Mouse (Mus musculus): Measurements from ENCODE around the gene Prpf8. TPM values are rescaled to one million over a fixed set of nuclear protein-coding genes. Genes with fewer than 3 reads are reported as not detected.

Gene Prpf8
- polyA plus RNA-seq, 1 experiment from 2014 or later: 74.5 TPM

GRCm38 (mm10) chr11:75535106-75535795 lies 48.6 kb downstream of the Prpf8 start:
- Histone ChIP-seq H3K27me3 (ENCODE audit: control insufficient read depth, insufficient read depth, low read length) (no peaks in the 10 kb centered on the region), H3K9me3 (ENCODE audit: control insufficient read depth, low read length) (no peaks in the 10 kb centered on the region), H3K4me1 (replicated peaks; ENCODE audit: control insufficient read depth, insufficient read depth, low read length) (peaks cover 46% of the 10 kb centered on the region), H3K4me2 (replicated peaks) (peak overlapping the region; percentile 98), H3K4me3 (replicated peaks; ENCODE audit: low read length) (no peak overlapping the region; the same call in 1 of the 2 replicates), H3K27ac (0 out of 2 replicates have a peak overlapping the region, but pooled peaks have one; percentile 20), H3K9ac (peak overlapping the region; percentile 12; the same call in 1 of the 2 replicates), H3K36me3 (replicated peaks; ENCODE audit: control insufficient read depth, insufficient read depth) (0 out of 2 replicates have a peak, but pooled peaks cover 7% of the 10 kb centered on the region)
- ATAC-seq (ENCODE audit: low FRiP score) (no peak), DNase-seq (ENCODE audit: low spot score) (no peak)
- WGBS: 46% methylated on average over 13 of the region's 13 CpGs

- 87% methylated on average over 12 of the region's 12 CpGs for WGBS
- no peak overlapping the region for H3K4me2 ChIP-seq (replicated peaks)
- no peak overlapping the region for H3K9ac ChIP-seq
- H3K27ac ChIP-seq: no peak overlapping the region
- no peak for DNase-seq (ENCODE audit: low spot score)
- no peaks in the 10 kb centered on the region for H3K9me3 ChIP-seq (ENCODE audit: control insufficient read depth, low read length)
- ATAC-seq (ENCODE audit: low FRiP score): no peak
- H3K4me1 ChIP-seq (replicated peaks; ENCODE audit: control insufficient read depth, insufficient read depth, low read length): peaks cover 46% of the 10 kb centered on the region
- 0 out of 2 replicates have a peak, but pooled peaks cover 7% of the 10 kb centered on the region for H3K36me3 ChIP-seq (replicated peaks; ENCODE audit: control insufficient read depth, insufficient read depth)
- no peak overlapping the region for H3K4me3 ChIP-seq (replicated peaks; ENCODE audit: low read length)
- H3K27me3 ChIP-seq (ENCODE audit: control insufficient read depth, insufficient read depth, low read length): no peaks in the 10 kb centered on the region
These were observed 49.8 kb downstream of the Prpf8 start for GRCm38 (mm10) chr11:75536255-75537024.

GRCm38 (mm10) chr11:75537025-75537414 lies 50.4 kb downstream of the Prpf8 start:
- Histone ChIP-seq H3K27ac (0 out of 2 replicates have a peak overlapping the region, but pooled peaks have one; percentile 63), H3K9ac (no peak overlapping the region), H3K27me3 (ENCODE audit: control insufficient read depth, insufficient read depth, low read length) (no peaks in the 10 kb centered on the region), H3K4me2 (replicated peaks) (no peak overlapping the region), H3K4me3 (replicated peaks; ENCODE audit: low read length) (no peak overlapping the region), H3K9me3 (ENCODE audit: control insufficient read depth, low read length) (no peaks in the 10 kb centered on the region), H3K36me3 (replicated peaks; ENCODE audit: control insufficient read depth, insufficient read depth) (0 out of 2 replicates have a peak, but pooled peaks cover 7% of the 10 kb centered on the region), H3K4me1 (replicated peaks; ENCODE audit: control insufficient read depth, insufficient read depth, low read length) (peaks cover 46% of the 10 kb centered on the region)
- no peak for DNase-seq (ENCODE audit: low spot score)
- no peak for ATAC-seq (ENCODE audit: low FRiP score)
- 90% methylated on average over 8 of the region's 8 CpGs for WGBS

GRCm38 (mm10) chr11:75537491-75538183 lies 51.0 kb downstream of the Prpf8 start:
- Histone ChIP-seq H3K9me3 (ENCODE audit: control insufficient read depth, low read length) (no peaks in the 10 kb centered on the region), H3K36me3 (replicated peaks; ENCODE audit: control insufficient read depth, insufficient read depth) (0 out of 2 replicates have a peak, but pooled peaks cover 7% of the 10 kb centered on the region), H3K27ac (peak overlapping the region; percentile 63), H3K4me2 (replicated peaks) (0 out of 2 replicates have a peak overlapping the region, but pooled peaks have one; percentile 2), H3K9ac (no peak overlapping the region), H3K27me3 (ENCODE audit: control insufficient read depth, insufficient read depth, low read length) (no peaks in the 10 kb centered on the region), H3K4me3 (replicated peaks; ENCODE audit: low read length) (no peak overlapping the region), H3K4me1 (replicated peaks; ENCODE audit: control insufficient read depth, insufficient read depth, low read length) (peaks cover 45% of the 10 kb centered on the region)
- ATAC-seq (ENCODE audit: low FRiP score): no peak
- WGBS: 35% methylated on average over 11 of the region's 11 CpGs
- DNase-seq (ENCODE audit: low spot score): no peak

GRCm38 (mm10) chr11:75538184-75538969 lies 51.8 kb downstream of the Prpf8 start:
- no peak for ATAC-seq (ENCODE audit: low FRiP score)
- Histone ChIP-seq H3K27me3 (ENCODE audit: control insufficient read depth, insufficient read depth, low read length) (no peaks in the 10 kb centered on the region), H3K9ac (no peak overlapping the region), H3K36me3 (replicated peaks; ENCODE audit: control insufficient read depth, insufficient read depth) (0 out of 2 replicates have a peak, but pooled peaks cover 7% of the 10 kb centered on the region), H3K4me3 (replicated peaks; ENCODE audit: low read length) (no peak overlapping the region), H3K9me3 (ENCODE audit: control insufficient read depth, low read length) (no peaks in the 10 kb centered on the region), H3K4me1 (replicated peaks; ENCODE audit: control insufficient read depth, insufficient read depth, low read length) (peaks cover 38% of the 10 kb centered on the region), H3K27ac (peak overlapping the region; percentile 63), H3K4me2 (replicated peaks) (0 out of 2 replicates have a peak overlapping the region, but pooled peaks have one; percentile 2)
- WGBS: 66% methylated on average over 9 of the region's 9 CpGs
- no peak for DNase-seq (ENCODE audit: low spot score)

GRCm38 (mm10) chr11:75538970-75539299 lies 52.3 kb downstream of the Prpf8 start:
- DNase-seq (ENCODE audit: low spot score) (no peak), ATAC-seq (ENCODE audit: low FRiP score) (no peak)
- Histone ChIP-seq H3K4me3 (replicated peaks; ENCODE audit: low read length) (no peak overlapping the region), H3K27ac (peak overlapping the region; percentile 63; the same call in 1 of the 2 replicates), H3K9ac (no peak overlapping the region), H3K36me3 (replicated peaks; ENCODE audit: control insufficient read depth, insufficient read depth) (0 out of 2 replicates have a peak, but pooled peaks cover 7% of the 10 kb centered on the region), H3K4me1 (replicated peaks; ENCODE audit: control insufficient read depth, insufficient read depth, low read length) (peaks cover 32% of the 10 kb centered on the region), H3K4me2 (replicated peaks) (no peak overlapping the region), H3K9me3 (ENCODE audit: control insufficient read depth, low read length) (no peaks in the 10 kb centered on the region), H3K27me3 (ENCODE audit: control insufficient read depth, insufficient read depth, low read length) (no peaks in the 10 kb centered on the region)
- WGBS: 91% methylated on average over 13 of the region's 13 CpGs

- no peak for DNase-seq (ENCODE audit: low spot score)
- Histone ChIP-seq H3K9ac (peak overlapping the region; percentile 14; the same call in 1 of the 2 replicates), H3K27me3 (ENCODE audit: control insufficient read depth, insufficient read depth, low read length) (no peaks in the 10 kb centered on the region), H3K36me3 (replicated peaks; ENCODE audit: control insufficient read depth, insufficient read depth) (peaks cover 19% of the 10 kb centered on the region; the same call in 1 of the 2 replicates), H3K9me3 (ENCODE audit: control insufficient read depth, low read length) (no peaks in the 10 kb centered on the region), H3K4me2 (replicated peaks) (no peak overlapping the region), H3K4me3 (replicated peaks; ENCODE audit: low read length) (no peak overlapping the region), H3K27ac (0 out of 2 replicates have a peak overlapping the region, but pooled peaks have one; percentile 8), H3K4me1 (replicated peaks; ENCODE audit: control insufficient read depth, insufficient read depth, low read length) (peaks cover 21% of the 10 kb centered on the region)
- 85% methylated on average over 8 of the region's 8 CpGs for WGBS
- no peak for ATAC-seq (ENCODE audit: low FRiP score)
These were observed 53.6 kb downstream of the Prpf8 start for GRCm38 (mm10) chr11:75540209-75540608.

GRCm38 (mm10) chr11:75540710-75541581 lies 54.3 kb downstream of the Prpf8 start:
- Histone ChIP-seq H3K27ac (0 out of 2 replicates have a peak overlapping the region, but pooled peaks have one; percentile 28), H3K9me3 (ENCODE audit: control insufficient read depth, low read length) (no peaks in the 10 kb centered on the region), H3K9ac (peak overlapping the region; percentile 14; the same call in 1 of the 2 replicates), H3K4me1 (replicated peaks; ENCODE audit: control insufficient read depth, insufficient read depth, low read length) (peaks cover 16% of the 10 kb centered on the region; the same call in 1 of the 2 replicates), H3K4me2 (replicated peaks) (no peak overlapping the region), H3K27me3 (ENCODE audit: control insufficient read depth, insufficient read depth, low read length) (no peaks in the 10 kb centered on the region), H3K4me3 (replicated peaks; ENCODE audit: low read length) (no peak overlapping the region), H3K36me3 (replicated peaks; ENCODE audit: control insufficient read depth, insufficient read depth) (peaks cover 26% of the 10 kb centered on the region)
- 69% methylated on average over 19 of the region's 19 CpGs for WGBS
- no peak for DNase-seq (ENCODE audit: low spot score)
- no peak for ATAC-seq (ENCODE audit: low FRiP score)
